Mouse (Mus musculus): Measurements from ENCODE around the gene Rhcg.

Rhcg gene

GRCm38 (mm10) chr7:79602006-79602405 is 15.5 kb downstream of the Rhcg start:
- no peak for DNase-seq (ENCODE audit: low spot score)

GRCm38 (mm10) chr7:79600122-79600521 is 17.3 kb downstream of the Rhcg start:
- no peak for DNase-seq (ENCODE audit: low spot score)

GRCm38 (mm10) chr7:79594854-79595253 is 22.6 kb downstream of the Rhcg start:
- DNase-seq (ENCODE audit: low spot score): peak; percentile 62

- DNase-seq (ENCODE audit: low spot score): no peak
These were observed 25.4 kb downstream of the Rhcg start for GRCm38 (mm10) chr7:79591812-79592731.

- DNase-seq (ENCODE audit: low spot score): no peak
These were observed 26.8 kb downstream of the Rhcg start for GRCm38 (mm10) chr7:79590560-79591110.

GRCm38 (mm10) chr7:79589763-79590559 is 27.5 kb downstream of the Rhcg start:
- no peak for DNase-seq (ENCODE audit: low spot score)

GRCm38 (mm10) chr7:79588284-79588683 is 29.2 kb downstream of the Rhcg start:
- no peak for DNase-seq (ENCODE audit: low spot score)

GRCm38 (mm10) chr7:79578851-79579241 is 38.6 kb downstream of the Rhcg start:
- DNase-seq (ENCODE audit: low spot score): no peak

GRCm38 (mm10) chr7:79577931-79578850 is 39.3 kb downstream of the Rhcg start:
- no peak for DNase-seq (ENCODE audit: low spot score)

- DNase-seq (ENCODE audit: low spot score): no peak
These were observed 40.2 kb downstream of the Rhcg start for GRCm38 (mm10) chr7:79577096-79577874.

GRCm38 (mm10) chr7:79576659-79577058 is 40.8 kb downstream of the Rhcg start:
- peak; percentile 23 for DNase-seq (ENCODE audit: low spot score)

GRCm38 (mm10) chr7:79572191-79572818 is 45.2 kb downstream of the Rhcg start:
- no peak for DNase-seq (ENCODE audit: low spot score)

GRCm38 (mm10) chr7:79568937-79569535 is 48.4 kb downstream of the Rhcg start:
- DNase-seq (ENCODE audit: low spot score): no peak

GRCm38 (mm10) chr7:79568212-79568611 is 49.2 kb downstream of the Rhcg start:
- DNase-seq (ENCODE audit: low spot score): no peak

- DNase-seq (ENCODE audit: low spot score): no peak
These were observed 53.8 kb downstream of the Rhcg start for GRCm38 (mm10) chr7:79563675-79564074.

GRCm38 (mm10) chr7:79562385-79562784 is 55.1 kb downstream of the Rhcg start:
- no peak for DNase-seq (ENCODE audit: low spot score)

- DNase-seq (ENCODE audit: low spot score): no peak
These were observed 58.8 kb downstream of the Rhcg start for GRCm38 (mm10) chr7:79558698-79559097.

- DNase-seq (ENCODE audit: low spot score): no peak
These were observed 59.7 kb downstream of the Rhcg start for GRCm38 (mm10) chr7:79557728-79558221.

- DNase-seq (ENCODE audit: low spot score): peak; percentile 34
These were observed 62.0 kb downstream of the Rhcg start for GRCm38 (mm10) chr7:79555368-79556034.

Data from urinary bladder, postnatal 14 days (tissue).